Mouse (Mus musculus): ENCODE data around the gene Pde2a.

- TF ChIP-seq CTCF (IDR thresholded peaks at IDR 0.05; ENCODE audit: low read depth, low read length): no peak
- TF ChIP-seq POLR2A (IDR thresholded peaks at IDR 0.05; ENCODE audit: insufficient read depth, low read length): no peak
- TF ChIP-seq EP300 (IDR thresholded peaks at IDR 0.05; ENCODE audit: insufficient read depth, low read depth, low read length): no peak
These were observed 31.2 kb downstream of the Pde2a start for GRCm38 (mm10) chr7:101452669-101453068.

Data from ES-Bruce4 (cell line).